Comparison of ENCODE assay signal across 17 mouse cellular contexts in the genomic region with DNA sequence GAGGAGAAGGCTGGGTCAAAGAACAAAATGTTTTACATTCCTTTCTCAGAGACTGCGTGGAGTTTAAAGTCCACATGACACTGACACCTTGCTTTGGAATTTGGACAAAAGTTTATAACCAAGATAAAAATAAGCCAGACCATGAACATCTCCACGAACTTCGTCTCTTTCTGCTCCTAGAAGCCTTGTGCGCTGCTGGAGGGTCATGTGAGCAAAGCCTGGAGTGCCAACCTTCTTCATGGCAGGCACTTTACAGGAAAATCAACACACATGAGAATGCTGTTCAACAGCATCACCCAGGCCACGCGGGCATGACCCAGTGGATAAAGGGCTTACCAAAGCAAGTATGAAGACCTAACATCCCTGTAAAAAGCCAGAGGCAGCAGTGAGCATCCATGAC.
DNase-seq lines count a peak whose midpoint lies in the region; ATAC-seq and TF ChIP-seq lines count a peak whose summit lies in the region.
"Had no signal": no experiment of that assay in that cellular context is flagged by ENCODE, and none has a peak within 500 bp of the region (broad histone marks: within the 10 kb centered on the region; RNA-seq: fewer than 3 reads in every experiment).

No protein-coding gene starts in this region.

- no peak overlapping the region for H3K4me3 ChIP-seq in lung, embryonic 15.5 days
- no peak overlapping the region for H3K4me3 ChIP-seq in embryonic fibroblast, embryonic 13.5 days (ENCODE audit: insufficient read depth, low read length)
- H3K4me3 ChIP-seq in kidney, embryonic 15.5 days (replicated peaks): no peak overlapping the region; the same call in 1 of the 2 replicates
- H3K4me3 ChIP-seq: forebrain, embryonic 15.5 days; heart, embryonic 10.5 days; megakaryocyte, embryonic 14.5 days had no signal

- H3K4me2 ChIP-seq in lung, embryonic 15.5 days: no peak overlapping the region
- H3K4me2 ChIP-seq in kidney, embryonic 15.5 days: peak overlapping the region; percentile 34
- H3K4me2 ChIP-seq: forebrain, embryonic 15.5 days had no signal

- no peaks in the 10 kb centered on the region for H3K27me3 ChIP-seq in lung, embryonic 15.5 days
- H3K27me3 ChIP-seq in kidney, embryonic 15.5 days: no peaks in the 10 kb centered on the region
- H3K27me3 ChIP-seq: forebrain, embryonic 15.5 days had no signal

- H3K9me3 ChIP-seq in lung, embryonic 15.5 days: no peaks in the 10 kb centered on the region
- H3K9me3 ChIP-seq in kidney, embryonic 15.5 days (replicated peaks): no peaks in the 10 kb centered on the region
- H3K9me3 ChIP-seq: forebrain, embryonic 15.5 days; heart, embryonic 10.5 days had no signal

- TF ChIP-seq POLR2A in embryonic fibroblast, embryonic 13.5 days (IDR thresholded peaks at IDR 0.05; ENCODE audit: low read depth, low read length): no peak

- no peaks in the 10 kb centered on the region for H3K36me3 ChIP-seq in lung, embryonic 15.5 days
- no peaks in the 10 kb centered on the region for H3K36me3 ChIP-seq in kidney, embryonic 15.5 days
- H3K36me3 ChIP-seq: forebrain, embryonic 15.5 days had no signal

- no peak for ATAC-seq in lung, embryonic 15.5 days (ENCODE audit: borderline replicate concordance, extremely low read depth, low FRiP score, low TSS enrichment)
- ATAC-seq in kidney, embryonic 15.5 days (replicated peaks; ENCODE audit: low FRiP score): no peak
- ATAC-seq: forebrain, embryonic 15.5 days; hindbrain, embryonic 16.5 days had no signal

- no peak for TF ChIP-seq CTCF in embryonic fibroblast, embryonic 13.5 days (IDR thresholded peaks at IDR 0.05; ENCODE audit: borderline replicate concordance, insufficient read depth, low read length)

- peaks cover 22% of the 10 kb centered on the region for H3K4me1 ChIP-seq in lung, embryonic 15.5 days
- peaks cover 17% of the 10 kb centered on the region for H3K4me1 ChIP-seq in embryonic fibroblast, embryonic 13.5 days (ENCODE audit: control insufficient read depth, insufficient read depth, low read length)
- H3K4me1 ChIP-seq in kidney, embryonic 15.5 days: peaks cover 16% of the 10 kb centered on the region
- H3K4me1 ChIP-seq: forebrain, embryonic 15.5 days had no signal

- H3K27ac ChIP-seq in lung, embryonic 15.5 days: peak overlapping the region; percentile 9; the same call in 1 of the 2 replicates
- H3K27ac ChIP-seq in embryonic fibroblast, embryonic 13.5 days (ENCODE audit: insufficient read depth, low read length): peak overlapping the region; percentile 23
- H3K27ac ChIP-seq in kidney, embryonic 15.5 days: peak overlapping the region; percentile 54; the same call in 1 of the 2 replicates
- H3K27ac ChIP-seq: forebrain, embryonic 15.5 days; heart, embryonic 10.5 days had no signal

- DNase-seq in lung, postnatal 10 days: no peak
- DNase-seq in lung, postnatal 36 days: peak; percentile 42
- DNase-seq in frontal cortex, postnatal 36 days (ENCODE audit: low spot score in 2 of 2): no peak
- no peak for DNase-seq in frontal cortex, postnatal 25 days (ENCODE audit: low spot score in 2 of 2)
- DNase-seq in gastrocnemius, postnatal 4 days (ENCODE audit: low spot score in 2 of 2): no peak
- DNase-seq: adrenal gland, adult 8-10 months; cerebellum, adult 9-11 months; embryo, embryonic 11 days; heart, postnatal 14 days; thymus, postnatal 36 days had no signal

- no peak overlapping the region for H3K9ac ChIP-seq in lung, embryonic 15.5 days
- H3K9ac ChIP-seq in kidney, embryonic 15.5 days: no peak overlapping the region
- H3K9ac ChIP-seq: forebrain, embryonic 15.5 days had no signal

- WGBS in lung, embryonic 15.5 days: 41% methylated on average over 6 of the region's 6 CpGs
- 75% methylated on average over 6 of the region's 6 CpGs for WGBS in kidney, embryonic 15.5 days
